Mouse (Mus musculus): Measurements from ENCODE around the gene BC004004.

- TF ChIP-seq CTCF (IDR thresholded peaks at IDR 0.05; ENCODE audit: extremely low read depth, insufficient read depth, insufficient read length, insufficient replicate concordance) = no peak
- no peak for TF ChIP-seq POLR2A (IDR thresholded peaks at IDR 0.05; ENCODE audit: low read depth, low read length)
These were observed 47.3 kb downstream of the BC004004 start for GRCm38 (mm10) chr17:29315672-29316465.
